Comparison of ENCODE assay signal across 8 mouse cellular contexts in the genomic region with DNA sequence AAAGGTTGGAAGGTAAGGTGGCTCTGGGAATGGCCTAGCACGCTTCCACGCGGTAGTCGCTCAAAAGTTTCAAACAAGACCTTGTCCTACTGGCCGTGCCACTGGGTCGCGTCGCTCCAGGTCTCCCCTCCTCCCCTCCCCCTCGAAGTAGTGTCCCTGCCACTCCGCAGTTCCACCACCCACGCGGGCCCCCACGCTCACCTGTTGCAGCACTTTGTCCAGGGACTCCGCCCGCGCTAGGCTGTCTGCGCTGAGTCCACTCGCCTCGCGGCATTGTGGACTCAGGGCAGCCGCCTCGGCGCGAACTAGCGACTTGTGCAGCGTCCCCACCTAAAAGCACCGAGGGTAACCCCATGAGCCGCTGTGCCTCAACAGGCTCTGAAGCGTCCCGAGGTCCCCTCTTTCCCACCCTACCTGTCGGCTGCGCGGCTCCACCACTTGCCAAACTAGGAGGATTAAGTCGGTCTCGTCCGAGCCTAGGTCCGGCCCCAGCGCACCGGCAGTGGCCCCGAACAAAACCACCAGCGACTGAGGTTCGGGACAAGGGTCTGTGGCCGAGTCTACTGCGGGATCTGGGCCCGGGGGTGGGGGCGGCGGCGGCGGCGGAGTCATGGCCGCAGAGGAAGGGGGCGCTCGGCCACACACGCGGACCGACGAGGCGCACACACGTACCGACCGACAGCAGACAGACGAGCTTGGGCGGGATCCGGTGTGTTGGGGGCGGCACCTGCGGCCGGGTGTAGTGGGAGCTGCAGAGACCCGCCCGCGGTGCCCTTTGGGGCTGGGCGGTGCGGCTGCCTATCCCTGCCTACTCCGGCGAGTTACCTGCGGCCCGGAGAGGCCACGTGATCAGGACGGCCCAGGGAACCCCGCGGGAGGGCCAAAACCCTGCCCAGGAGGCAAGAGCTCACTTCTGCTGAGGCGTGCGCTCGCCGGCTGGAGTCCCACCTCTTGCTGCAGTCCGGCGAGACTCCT. TPM values are rescaled to one million over a fixed set of nuclear protein-coding genes. Genes with fewer than 3 reads are reported as not detected.
DNase-seq lines count a peak whose midpoint lies in the region; ATAC-seq lines count a peak whose summit lies in the region.

Gene Esrp2, minus strand, starts transcription at position 819 of the 975 bp plus-strand sequence.

- peaks cover 18% of the 10 kb centered on the region; the same call in 1 of the 2 replicates for H3K4me1 ChIP-seq in forebrain, embryonic 11.5 days (replicated peaks; ENCODE audit: control insufficient read depth, insufficient read depth, low read length)
- H3K4me1 ChIP-seq in liver, embryonic 13.5 days (replicated peaks), result peaks cover 52% of the 10 kb centered on the region

- H3K9ac ChIP-seq in forebrain, embryonic 11.5 days (ENCODE audit: low read length), result peak within 1 kb of the TSS; percentile 23; the same call in 1 of the 2 replicates
- H3K9ac ChIP-seq in liver, embryonic 13.5 days, result peak within 1 kb of the TSS; percentile 63

- H3K9me3 ChIP-seq in forebrain, embryonic 11.5 days (ENCODE audit: control insufficient read depth, low read length), result no peaks in the 10 kb centered on the region
- H3K9me3 ChIP-seq in liver, embryonic 13.5 days (replicated peaks), result no peaks in the 10 kb centered on the region

- intact Hi-C loops in gastrocnemius, postnatal 36 days (cut with DNase I), result no loop called here
- intact Hi-C loops in left cerebral cortex, postnatal 36 days (cut with DNase I), result no loop called here

- no peak for ATAC-seq in forebrain, embryonic 11.5 days (replicated peaks; ENCODE audit: low FRiP score)
- peak; percentile 33 for ATAC-seq in inflammation-experienced regulatory T-cells, adult 6 months
- ATAC-seq in liver, embryonic 13.5 days (ENCODE audit: low read depth), result peak; percentile 62

- H3K4me2 ChIP-seq in forebrain, embryonic 11.5 days (ENCODE audit: low read depth, low read length, severe bottlenecking), result peak within 1 kb of the TSS; percentile 77
- H3K4me2 ChIP-seq in liver, embryonic 13.5 days, result peak within 1 kb of the TSS; percentile 71

- H3K27me3 ChIP-seq in forebrain, embryonic 11.5 days (ENCODE audit: control insufficient read depth, insufficient read depth, low read length), result peaks cover 55% of the 10 kb centered on the region
- H3K27me3 ChIP-seq in liver, embryonic 13.5 days, result peaks cover 81% of the 10 kb centered on the region

- peak within 1 kb of the TSS; percentile 40 for H3K4me3 ChIP-seq in forebrain, embryonic 11.5 days (ENCODE audit: low read depth, low read length)
- peak within 1 kb of the TSS; percentile 61 for H3K4me3 ChIP-seq in liver, embryonic 13.5 days (replicated peaks)

- H3K36me3 ChIP-seq in forebrain, embryonic 11.5 days (ENCODE audit: control insufficient read depth, insufficient read depth, low read length), result no peaks in the 10 kb centered on the region
- peaks cover 19% of the 10 kb centered on the region for H3K36me3 ChIP-seq in liver, embryonic 13.5 days

- no peak within 1 kb of the TSS for H3K27ac ChIP-seq in forebrain, embryonic 11.5 days (ENCODE audit: low read depth, low read length)
- peak within 1 kb of the TSS; percentile 74 for H3K27ac ChIP-seq in liver, embryonic 13.5 days

- DNase-seq in gastrocnemius, postnatal 10 days, result peak; percentile 37
- no peak for DNase-seq in gastrocnemius, postnatal 36 days
- DNase-seq in forebrain, embryonic 11.5 days (ENCODE audit: low spot score), result peak; percentile 68
- DNase-seq in liver, embryonic 13.5 days, result peak; percentile 37
- DNase-seq in naive thymus-derived CD4-positive, alpha-beta T cell, adult 2 months (ENCODE audit: low read depth), result peak; percentile 50
- peak; percentile 91 for DNase-seq in urinary bladder, postnatal 14 days (ENCODE audit: low spot score)
- no peak for DNase-seq in left cerebral cortex, postnatal 36 days (ENCODE audit: low spot score in 2 of 2)

- under 1% methylated on average over 86 of the region's 86 CpGs for WGBS in forebrain, embryonic 11.5 days
- WGBS in liver, embryonic 13.5 days (ENCODE audit: insufficient replicate concordance), result 1% methylated on average over 86 of the region's 86 CpGs

RNA-seq across cellular contexts. Expression of gene Esrp2, which starts in this region (rescaled TPM):
- total RNA-seq in gastrocnemius, postnatal 10 days (2021), result under 1 TPM in 1 of 2 experiments, not detected in 1; 0.07 TPM
- under 1 TPM in 1 of 2 experiments, not detected in 1; 0.26 TPM for total RNA-seq in gastrocnemius, postnatal 36 days (2021)
- 2.3 and 2.4 TPM in 2 replicates for polyA plus RNA-seq in forebrain, embryonic 11.5 days (2014; fragmentation: Nextera tagmentation; extraction: Ambion mirVana)
- polyA plus RNA-seq in inflammation-experienced regulatory T-cells, adult 6 months (2017; shearing (Covaris generic)), result under 1 TPM in 2 of 3 experiments, not detected in 1; 0.20 to 0.64 TPM
- 6.2 and 7.7 TPM in 2 replicates for polyA plus RNA-seq in liver, embryonic 13.5 days (2015; fragmentation: Nextera tagmentation; extraction: Ambion mirVana)
- under 1 TPM; 0.30 to 0.36 TPM for total RNA-seq in left cerebral cortex, postnatal 36 days (2021)

Comparison
In these comparisons a context has a peak if more than half of its experiments do, and no peak if none do; other contexts are left out.
1. Peak in DNase-seq in gastrocnemius, postnatal 10 days; RNA of the gene not detected or under 1 TPM.
2. Peak in ATAC-seq in inflammation-experienced regulatory T-cells, adult 6 months; RNA of the gene not detected or under 1 TPM.
3. DNase-seq: peak in forebrain, embryonic 11.5 days (single experiment), liver, embryonic 13.5 days (single experiment), naive thymus-derived CD4-positive, alpha-beta T cell, adult 2 months (single experiment) and urinary bladder, postnatal 14 days (single experiment); none in gastrocnemius, postnatal 36 days (0 of 2) and left cerebral cortex, postnatal 36 days (0 of 2).